Mouse (Mus musculus): ENCODE measurements at regions not wholly inside any gene's neighbourhood (a gene's known extent, or its start where the extent isn't known, plus 50 kb on each side); places are given as distances from the start of the nearest gene placed in this dataset.
A peak's percentile ranks its signal among the peaks of the same experiment; 100 is the strongest.

DNA sequence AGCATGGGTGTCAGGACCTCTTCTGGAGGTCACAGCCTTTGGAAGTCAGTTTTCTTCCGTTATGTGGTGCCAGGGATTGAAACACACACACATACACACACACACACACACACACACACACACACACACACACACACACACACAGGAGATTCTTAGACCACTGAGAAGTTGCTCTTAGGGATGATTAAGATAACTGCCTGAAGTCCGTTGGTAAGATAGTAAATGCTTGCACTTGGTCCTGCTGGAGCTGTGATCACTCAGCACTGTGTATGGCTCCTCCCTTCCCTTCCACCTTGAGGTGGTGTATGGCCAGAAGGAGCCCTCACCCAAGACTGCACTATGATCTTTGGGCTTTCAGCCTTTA lies 118.7 kb upstream of the Slc22a12 start:
- no peaks in the 10 kb centered on the region for H3K27me3 ChIP-seq (ENCODE audit: insufficient read depth, low read length)
- ATAC-seq (no peak), DNase-seq (no peak)
- H3K4me1 ChIP-seq (ENCODE audit: insufficient read depth), result peaks cover 12% of the 10 kb centered on the region; the same call in 1 of the 2 replicates
- no peak overlapping the region for H3K4me3 ChIP-seq (ENCODE audit: low read depth, low read length)
- no peak overlapping the region for H3K4me2 ChIP-seq (ENCODE audit: low read depth, low read length)
- no peaks in the 10 kb centered on the region for H3K9me3 ChIP-seq (ENCODE audit: low read length)
- H3K9ac ChIP-seq (replicated peaks), result no peak overlapping the region
- no peaks in the 10 kb centered on the region for H3K36me3 ChIP-seq (replicated peaks; ENCODE audit: insufficient read depth, low read length)
- no peak overlapping the region for H3K27ac ChIP-seq (ENCODE audit: low read depth)
- WGBS (ENCODE audit: insufficient replicate concordance), result 39% methylated on average over 2 of the region's 2 CpGs
- TF ChIP-seq EP300 (IDR thresholded peaks at IDR 0.05; ENCODE audit: low read depth) (no peak), CTCF (IDR thresholded peaks at IDR 0.05; ENCODE audit: low read depth) (no peak)

DNA sequence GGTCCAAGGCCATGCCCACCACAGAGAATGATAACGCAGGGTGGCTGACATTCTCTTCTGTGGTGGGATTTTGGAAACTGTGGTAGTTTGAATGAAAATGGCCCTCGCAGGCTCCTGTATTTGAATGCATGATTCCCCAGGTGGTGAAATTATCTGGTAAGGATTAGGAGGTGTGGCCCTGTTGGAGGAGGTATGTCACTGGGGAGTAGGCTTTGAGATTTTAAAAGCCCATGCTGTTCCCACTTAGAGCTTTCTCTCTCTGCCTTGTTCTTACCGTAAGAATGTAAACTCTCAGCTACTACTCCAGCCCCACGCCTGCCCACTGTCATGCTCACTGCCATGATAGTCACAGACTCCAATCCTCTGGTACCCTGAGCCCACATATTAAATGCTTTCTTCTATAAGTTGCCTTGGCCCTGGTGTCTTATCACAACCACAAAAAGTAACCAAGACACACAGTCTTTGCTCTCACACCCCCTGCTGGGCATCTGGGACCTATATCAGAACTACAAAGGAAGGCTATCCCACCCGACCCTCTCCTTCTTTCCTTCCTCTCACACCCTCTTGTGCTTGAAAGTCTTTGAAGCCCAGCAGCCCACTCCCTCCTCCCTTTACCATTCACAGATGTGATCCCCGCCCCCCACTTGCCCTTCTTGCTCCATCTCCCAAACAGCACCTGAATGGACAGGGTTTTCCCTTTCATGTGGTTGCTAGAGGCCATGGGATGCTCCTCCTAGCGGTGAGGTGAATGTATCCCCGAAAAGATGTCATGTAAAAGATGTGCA lies 118.1 kb upstream of the Slc22a12 start:
- DNase-seq, result no peak
- ATAC-seq, result no peak
- Histone ChIP-seq H3K4me2 (ENCODE audit: low read depth, low read length) (0 out of 2 replicates have a peak overlapping the region, but pooled peaks have one; percentile 13), H3K36me3 (replicated peaks; ENCODE audit: insufficient read depth, low read length) (no peaks in the 10 kb centered on the region), H3K9ac (replicated peaks) (no peak overlapping the region), H3K4me1 (ENCODE audit: insufficient read depth) (peaks cover 12% of the 10 kb centered on the region; the same call in 1 of the 2 replicates), H3K4me3 (ENCODE audit: low read depth, low read length) (no peak overlapping the region), H3K27ac (ENCODE audit: low read depth) (no peak overlapping the region), H3K27me3 (ENCODE audit: insufficient read depth, low read length) (no peaks in the 10 kb centered on the region), H3K9me3 (ENCODE audit: low read length) (no peaks in the 10 kb centered on the region)
- WGBS (ENCODE audit: insufficient replicate concordance), result 43% methylated on average over 8 of the region's 8 CpGs
- TF ChIP-seq EP300 (IDR thresholded peaks at IDR 0.05; ENCODE audit: low read depth) (no peak), CTCF (IDR thresholded peaks at IDR 0.05; ENCODE audit: low read depth) (peak; percentile 39)

DNA sequence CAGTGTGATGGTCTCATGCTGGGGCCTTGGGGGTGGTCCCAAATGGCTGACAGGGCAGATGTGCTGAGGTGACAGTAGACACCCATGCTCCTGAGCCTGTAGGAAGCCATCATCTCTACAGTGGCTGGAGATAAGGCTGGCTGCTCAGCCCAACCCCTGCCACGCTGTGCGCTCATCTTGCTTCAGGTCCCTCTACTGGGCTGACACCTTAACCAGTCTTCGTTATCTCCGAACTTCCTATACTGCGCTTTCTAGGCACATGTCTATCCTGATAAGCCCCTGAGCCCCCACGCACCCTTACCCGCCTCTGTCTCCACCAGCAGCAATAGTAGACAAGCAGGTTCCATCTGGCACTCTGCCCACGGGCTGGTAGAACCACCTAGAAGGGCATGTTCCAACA lies 117.3 kb upstream of the Slc22a12 start:
- no peak for TF ChIP-seq CTCF (IDR thresholded peaks at IDR 0.05; ENCODE audit: low read depth)
- peak; percentile 57 for TF ChIP-seq EP300 (IDR thresholded peaks at IDR 0.05; ENCODE audit: low read depth)
- H3K9me3 ChIP-seq (ENCODE audit: low read length), result no peaks in the 10 kb centered on the region
- DNase-seq (peak; percentile 38), ATAC-seq (peak; percentile 74)
- H3K36me3 ChIP-seq (replicated peaks; ENCODE audit: insufficient read depth, low read length), result no peaks in the 10 kb centered on the region
- H3K4me2 ChIP-seq (ENCODE audit: low read depth, low read length), result 0 out of 2 replicates have a peak overlapping the region, but pooled peaks have one; percentile 13
- H3K27ac ChIP-seq (ENCODE audit: low read depth), result no peak overlapping the region
- WGBS (ENCODE audit: insufficient replicate concordance), result 49% methylated on average over 8 of the region's 8 CpGs
- H3K27me3 ChIP-seq (ENCODE audit: insufficient read depth, low read length), result no peaks in the 10 kb centered on the region
- no peak overlapping the region for H3K9ac ChIP-seq (replicated peaks)
- H3K4me1 ChIP-seq (ENCODE audit: insufficient read depth), result peaks cover 12% of the 10 kb centered on the region; the same call in 1 of the 2 replicates
- no peak overlapping the region for H3K4me3 ChIP-seq (ENCODE audit: low read depth, low read length)

DNA sequence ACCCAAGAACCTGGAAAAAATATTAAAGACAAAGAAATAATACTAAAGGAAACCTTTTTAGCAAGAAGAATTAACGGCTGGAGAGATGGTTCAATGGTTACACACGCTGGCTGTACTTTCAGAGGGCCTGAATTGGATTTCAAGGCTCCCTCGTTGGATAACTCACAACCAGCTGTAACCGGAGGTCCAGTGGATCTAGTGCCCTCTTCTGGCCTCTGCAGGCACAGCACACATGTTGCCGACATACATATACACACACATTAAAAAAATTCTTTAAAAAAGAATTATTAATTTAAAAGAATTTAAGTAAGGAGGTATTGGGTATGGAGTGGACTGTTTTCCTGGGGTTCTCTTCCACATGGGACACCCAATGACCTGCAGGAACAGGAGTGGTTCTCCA lies 111.7 kb upstream of the Slc22a12 start:
- TF ChIP-seq CTCF (IDR thresholded peaks at IDR 0.05; ENCODE audit: low read depth), result 0 out of 2 replicates have a peak, but pooled peaks have one; percentile 4
- no peak for TF ChIP-seq EP300 (IDR thresholded peaks at IDR 0.05; ENCODE audit: low read depth)
- Histone ChIP-seq H3K4me2 (ENCODE audit: low read depth, low read length) (no peak overlapping the region), H3K27ac (ENCODE audit: low read depth) (no peak overlapping the region), H3K4me1 (ENCODE audit: insufficient read depth) (no peaks in the 10 kb centered on the region), H3K9me3 (ENCODE audit: low read length) (no peaks in the 10 kb centered on the region), H3K9ac (replicated peaks) (no peak overlapping the region), H3K4me3 (ENCODE audit: low read depth, low read length) (no peak overlapping the region), H3K36me3 (replicated peaks; ENCODE audit: insufficient read depth, low read length) (no peaks in the 10 kb centered on the region), H3K27me3 (ENCODE audit: insufficient read depth, low read length) (peaks cover 3% of the 10 kb centered on the region; the same call in 1 of the 2 replicates)
- 78% methylated on average over 5 of the region's 5 CpGs for WGBS (ENCODE audit: insufficient replicate concordance)
- DNase-seq (no peak), ATAC-seq (no peak)

DNA sequence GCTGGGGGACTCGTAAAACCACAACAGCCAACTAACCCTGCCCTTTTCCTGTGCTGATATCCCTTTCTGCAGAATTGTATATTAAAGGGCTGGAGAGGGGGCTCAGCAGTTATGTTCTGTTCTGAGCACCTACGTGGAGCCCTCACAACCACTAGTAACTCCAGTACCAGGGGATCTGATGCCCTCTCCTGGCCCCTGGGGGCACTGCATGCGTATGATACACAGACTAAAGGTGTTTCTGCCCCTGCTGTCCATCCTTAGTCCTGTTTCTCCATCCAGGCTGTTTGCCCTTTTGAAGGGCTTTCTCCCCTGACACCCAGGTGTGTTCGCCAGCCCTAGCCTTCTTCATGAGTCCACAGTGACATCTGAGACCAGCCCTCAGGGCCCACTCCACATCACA lies 109.9 kb upstream of the Slc22a12 start:
- Histone ChIP-seq H3K9me3 (ENCODE audit: low read length) (no peaks in the 10 kb centered on the region), H3K4me3 (ENCODE audit: low read depth, low read length) (no peak overlapping the region), H3K27ac (ENCODE audit: low read depth) (no peak overlapping the region), H3K27me3 (ENCODE audit: insufficient read depth, low read length) (peaks cover 3% of the 10 kb centered on the region; the same call in 1 of the 2 replicates), H3K9ac (replicated peaks) (no peak overlapping the region), H3K4me1 (ENCODE audit: insufficient read depth) (no peaks in the 10 kb centered on the region), H3K36me3 (replicated peaks; ENCODE audit: insufficient read depth, low read length) (no peaks in the 10 kb centered on the region), H3K4me2 (ENCODE audit: low read depth, low read length) (no peak overlapping the region)
- TF ChIP-seq EP300 (IDR thresholded peaks at IDR 0.05; ENCODE audit: low read depth) (no peak), CTCF (IDR thresholded peaks at IDR 0.05; ENCODE audit: low read depth) (peak; percentile 56)
- no peak for DNase-seq
- WGBS (ENCODE audit: insufficient replicate concordance), result 66% methylated on average over 4 of the region's 4 CpGs
- ATAC-seq, result no peak

GRCm38 (mm10) chr19:6651192-6651591 lies 108.4 kb upstream of the Slc22a12 start:
- Histone ChIP-seq H3K36me3 (replicated peaks; ENCODE audit: insufficient read depth, low read length) (no peaks in the 10 kb centered on the region), H3K9ac (replicated peaks) (no peak overlapping the region), H3K27me3 (ENCODE audit: insufficient read depth, low read length) (peaks cover 3% of the 10 kb centered on the region; the same call in 1 of the 2 replicates), H3K4me1 (ENCODE audit: insufficient read depth) (no peaks in the 10 kb centered on the region), H3K4me3 (ENCODE audit: low read depth, low read length) (no peak overlapping the region), H3K27ac (ENCODE audit: low read depth) (no peak overlapping the region), H3K4me2 (ENCODE audit: low read depth, low read length) (no peak overlapping the region), H3K9me3 (ENCODE audit: low read length) (0 out of 2 replicates have a peak, but pooled peaks cover 4% of the 10 kb centered on the region)
- WGBS (ENCODE audit: insufficient replicate concordance), result 53% methylated on average over 5 of the region's 5 CpGs
- no peak for DNase-seq
- ATAC-seq, result no peak
- TF ChIP-seq EP300 (IDR thresholded peaks at IDR 0.05; ENCODE audit: low read depth), result no peak
- no peak for TF ChIP-seq CTCF (IDR thresholded peaks at IDR 0.05; ENCODE audit: low read depth)

Measured in liver, postnatal 0 days (tissue).